Comparison of ENCODE assay signal across 7 mouse cellular contexts in genomic region chr8:72722769-72723650, GRCm38 (mm10). TPM values are rescaled to one million over a fixed set of nuclear protein-coding genes. Genes with fewer than 3 reads are reported as not detected.
A peak's percentile ranks its signal among the peaks of the same experiment; 100 is the strongest.
DNase-seq lines count a peak whose midpoint lies in the region; ATAC-seq lines count a peak whose summit lies in the region.

Gene Sin3b, plus strand, starts transcription at chr8:72723285.

- H3K4me3 ChIP-seq in intestine, embryonic 16.5 days (ENCODE audit: low read length) = peak within 1 kb of the TSS; percentile 88
- H3K4me3 ChIP-seq in midbrain, embryonic 11.5 days (ENCODE audit: low read depth, low read length) = peak within 1 kb of the TSS; percentile 76

- H3K27me3 ChIP-seq in intestine, embryonic 16.5 days (replicated peaks; ENCODE audit: control insufficient read depth, insufficient read depth, low read length) = no peaks in the 10 kb centered on the region
- H3K27me3 ChIP-seq in midbrain, embryonic 11.5 days (ENCODE audit: control insufficient read depth, insufficient read depth, low read length) = no peaks in the 10 kb centered on the region

- H3K9ac ChIP-seq in intestine, embryonic 16.5 days (ENCODE audit: low read depth, low read length) = peak within 1 kb of the TSS; percentile 94
- H3K9ac ChIP-seq in midbrain, embryonic 11.5 days (ENCODE audit: low read length) = peak within 1 kb of the TSS; percentile 86

- H3K4me1 ChIP-seq in intestine, embryonic 16.5 days (ENCODE audit: control insufficient read depth, insufficient read depth, low read length) = peaks cover 9% of the 10 kb centered on the region
- peaks cover 7% of the 10 kb centered on the region for H3K4me1 ChIP-seq in midbrain, embryonic 11.5 days (ENCODE audit: control insufficient read depth, insufficient read depth, low read length)

- peaks cover 12% of the 10 kb centered on the region for H3K36me3 ChIP-seq in intestine, embryonic 16.5 days (ENCODE audit: control insufficient read depth, insufficient read depth, low read length)
- H3K36me3 ChIP-seq in midbrain, embryonic 11.5 days (ENCODE audit: control insufficient read depth, insufficient read depth, low read length) = peaks cover 26% of the 10 kb centered on the region

- 13% methylated on average over 55 of the region's 56 CpGs for WGBS in intestine, embryonic 16.5 days
- WGBS in midbrain, embryonic 11.5 days = 14% methylated on average over 56 of the region's 56 CpGs

- no peaks in the 10 kb centered on the region for H3K9me3 ChIP-seq in intestine, embryonic 16.5 days (ENCODE audit: control insufficient read depth, low read length)
- no peaks in the 10 kb centered on the region for H3K9me3 ChIP-seq in midbrain, embryonic 11.5 days (ENCODE audit: control insufficient read depth, low read length)

- no peak within 1 kb of the TSS for H3K27ac ChIP-seq in intestine, embryonic 16.5 days (ENCODE audit: low read length)
- no peak within 1 kb of the TSS for H3K27ac ChIP-seq in midbrain, embryonic 11.5 days (ENCODE audit: low read depth, low read length)

- intact Hi-C loops in left cerebral cortex, postnatal 36 days (cut with DNase I) = no loop called here

- DNase-seq in adrenal gland, adult 8-10 months = peak; percentile 90
- peak; percentile 95 for DNase-seq in embryo, embryonic 9.5 days (ENCODE audit: extremely low spot score)
- peak; percentile 93 to 97 for DNase-seq in gastrocnemius, postnatal 4 days (ENCODE audit: low spot score in 2 of 2)
- peak; percentile 90 to 91 for DNase-seq in left cerebral cortex, postnatal 36 days (ENCODE audit: low spot score in 2 of 2)
- DNase-seq in midbrain, embryonic 11.5 days (ENCODE audit: low spot score, missing footprints) = peak; percentile 98
- peak; percentile 81 for DNase-seq in skeletal muscle tissue, adult 2 months (ENCODE audit: low read depth, low spot score)

- peak within 1 kb of the TSS; percentile 96 for H3K4me2 ChIP-seq in intestine, embryonic 16.5 days (ENCODE audit: low read depth, low read length)
- peak within 1 kb of the TSS; percentile 90 for H3K4me2 ChIP-seq in midbrain, embryonic 11.5 days

- ATAC-seq in intestine, embryonic 16.5 days = peak; percentile 99
- ATAC-seq in midbrain, embryonic 11.5 days (ENCODE audit: low FRiP score) = peak; percentile 99

RNA-seq across cellular contexts. Expression of gene Sin3b, which starts in this region (rescaled TPM):
- 100 to 1,000 TPM; 123 to 288 (median 207) TPM for total RNA-seq in adrenal gland, adult 8-10 months (2022)
- 100 to 1,000 TPM; 113 to 127 TPM for total RNA-seq in gastrocnemius, postnatal 4 days (2021)
- 130 and 141 TPM in 2 replicates for polyA plus RNA-seq in intestine, embryonic 16.5 days (2015; fragmentation: Nextera tagmentation; extraction: Ambion mirVana)
- 100 to 1,000 TPM; 140 to 148 TPM for total RNA-seq in left cerebral cortex, postnatal 36 days (2021)
- 147 and 155 TPM in 2 replicates for polyA plus RNA-seq in midbrain, embryonic 11.5 days (2014; fragmentation: Nextera tagmentation; extraction: Ambion mirVana)
